Mouse (Mus musculus): Measurements from ENCODE around the gene Mrm2. TPM values are rescaled to one million over a fixed set of nuclear protein-coding genes. Genes with fewer than 3 reads are reported as not detected.
A peak's percentile ranks its signal among the peaks of the same experiment; 100 is the strongest.

Mrm2 gene
- total and polyA plus RNA-seq, 2 experiments from 2014 or later = 14.5 to 15.0 TPM

GRCm38 (mm10) chr5:140359930-140360674 lies 28.4 kb upstream of the Mrm2 start:
- no peak overlapping the region for H3K4me3 ChIP-seq (ENCODE audit: low read length)
- no peaks in the 10 kb centered on the region for H3K4me1 ChIP-seq (ENCODE audit: insufficient read depth, low read length)
- DNase-seq (ENCODE audit: low spot score) (no peak), ATAC-seq (no peak)
- H3K9ac ChIP-seq (replicated peaks; ENCODE audit: low read length) = no peak overlapping the region
- H3K9me3 ChIP-seq (ENCODE audit: low read length) = no peaks in the 10 kb centered on the region
- WGBS = 79% methylated on average over 14 of the region's 14 CpGs
- no peaks in the 10 kb centered on the region for H3K27me3 ChIP-seq (ENCODE audit: insufficient read depth, low read length)
- no peak overlapping the region for H3K4me2 ChIP-seq (ENCODE audit: low read depth, low read length)
- H3K27ac ChIP-seq = no peak overlapping the region
- H3K36me3 ChIP-seq (ENCODE audit: insufficient read depth, low read length) = peaks cover 12% of the 10 kb centered on the region; the same call in 1 of the 2 replicates
- no peak for TF ChIP-seq CTCF (IDR thresholded peaks at IDR 0.05; ENCODE audit: low read depth)

GRCm38 (mm10) chr5:140357466-140357865 lies 25.8 kb upstream of the Mrm2 start:
- H3K9me3 ChIP-seq (ENCODE audit: low read length) = no peaks in the 10 kb centered on the region
- H3K27me3 ChIP-seq (ENCODE audit: insufficient read depth, low read length) = no peaks in the 10 kb centered on the region
- no peak overlapping the region for H3K4me3 ChIP-seq (ENCODE audit: low read length)
- no peaks in the 10 kb centered on the region for H3K4me1 ChIP-seq (ENCODE audit: insufficient read depth, low read length)
- H3K36me3 ChIP-seq (ENCODE audit: insufficient read depth, low read length) = peaks cover 26% of the 10 kb centered on the region
- no peak for ATAC-seq
- no peak overlapping the region for H3K4me2 ChIP-seq (ENCODE audit: low read depth, low read length)
- DNase-seq (ENCODE audit: low spot score) = no peak
- H3K9ac ChIP-seq (replicated peaks; ENCODE audit: low read length) = no peak overlapping the region
- no peak for TF ChIP-seq CTCF (IDR thresholded peaks at IDR 0.05; ENCODE audit: low read depth)
- WGBS = 92% methylated on average over 3 of the region's 3 CpGs
- no peak overlapping the region for H3K27ac ChIP-seq

DNA sequence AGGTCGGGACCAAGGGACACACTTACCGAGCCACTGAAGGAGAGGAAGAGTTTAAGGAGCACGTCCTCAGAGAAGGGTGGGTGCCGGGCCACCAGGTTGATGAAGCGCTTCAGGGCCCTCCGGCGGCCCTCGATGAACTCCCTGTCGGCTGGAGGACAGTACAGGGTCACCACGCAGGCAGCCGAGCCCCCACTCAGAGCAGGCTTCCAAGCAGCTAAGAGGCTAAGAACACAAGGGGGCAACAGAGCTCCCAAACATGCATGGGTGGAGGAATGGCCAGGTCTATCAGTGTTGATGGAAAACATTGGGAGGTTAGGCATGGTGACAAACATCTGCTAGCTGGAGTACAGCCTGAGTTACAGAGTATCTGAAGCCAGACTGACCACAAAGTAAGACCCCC lies 24.2 kb upstream of the Mrm2 start:
- Histone ChIP-seq H3K4me2 (ENCODE audit: low read depth, low read length) (no peak overlapping the region), H3K27me3 (ENCODE audit: insufficient read depth, low read length) (no peaks in the 10 kb centered on the region), H3K9me3 (ENCODE audit: low read length) (no peaks in the 10 kb centered on the region), H3K9ac (replicated peaks; ENCODE audit: low read length) (no peak overlapping the region), H3K36me3 (ENCODE audit: insufficient read depth, low read length) (peaks cover 34% of the 10 kb centered on the region), H3K27ac (no peak overlapping the region), H3K4me3 (ENCODE audit: low read length) (no peak overlapping the region), H3K4me1 (ENCODE audit: insufficient read depth, low read length) (no peaks in the 10 kb centered on the region)
- peak; percentile 22 for TF ChIP-seq CTCF (IDR thresholded peaks at IDR 0.05; ENCODE audit: low read depth)
- DNase-seq (ENCODE audit: low spot score) (no peak), ATAC-seq (no peak)
- 82% methylated on average over 11 of the region's 11 CpGs for WGBS

GRCm38 (mm10) chr5:140352352-140352751 lies 20.7 kb upstream of the Mrm2 start:
- Histone ChIP-seq H3K4me3 (ENCODE audit: low read length) (no peak overlapping the region), H3K9ac (replicated peaks; ENCODE audit: low read length) (no peak overlapping the region), H3K27ac (no peak overlapping the region), H3K4me2 (ENCODE audit: low read depth, low read length) (no peak overlapping the region), H3K27me3 (ENCODE audit: insufficient read depth, low read length) (no peaks in the 10 kb centered on the region), H3K9me3 (ENCODE audit: low read length) (no peaks in the 10 kb centered on the region), H3K4me1 (ENCODE audit: insufficient read depth, low read length) (no peaks in the 10 kb centered on the region), H3K36me3 (ENCODE audit: insufficient read depth, low read length) (peaks cover 30% of the 10 kb centered on the region)
- 96% methylated on average over 6 of the region's 6 CpGs for WGBS
- ATAC-seq (no peak), DNase-seq (ENCODE audit: low spot score) (no peak)
- TF ChIP-seq CTCF (IDR thresholded peaks at IDR 0.05; ENCODE audit: low read depth) = no peak

GRCm38 (mm10) chr5:140350731-140351497 lies 19.2 kb upstream of the Mrm2 start:
- WGBS = 93% methylated on average over 8 of the region's 8 CpGs
- no peak for DNase-seq (ENCODE audit: low spot score)
- H3K4me2 ChIP-seq (ENCODE audit: low read depth, low read length) = no peak overlapping the region
- H3K9me3 ChIP-seq (ENCODE audit: low read length) = no peaks in the 10 kb centered on the region
- TF ChIP-seq CTCF (IDR thresholded peaks at IDR 0.05; ENCODE audit: low read depth) = no peak
- H3K4me1 ChIP-seq (ENCODE audit: insufficient read depth, low read length) = no peaks in the 10 kb centered on the region
- no peak overlapping the region for H3K4me3 ChIP-seq (ENCODE audit: low read length)
- no peak for ATAC-seq
- no peak overlapping the region for H3K27ac ChIP-seq
- H3K27me3 ChIP-seq (ENCODE audit: insufficient read depth, low read length) = no peaks in the 10 kb centered on the region
- no peak overlapping the region for H3K9ac ChIP-seq (replicated peaks; ENCODE audit: low read length)
- H3K36me3 ChIP-seq (ENCODE audit: insufficient read depth, low read length) = peaks cover 31% of the 10 kb centered on the region

DNA sequence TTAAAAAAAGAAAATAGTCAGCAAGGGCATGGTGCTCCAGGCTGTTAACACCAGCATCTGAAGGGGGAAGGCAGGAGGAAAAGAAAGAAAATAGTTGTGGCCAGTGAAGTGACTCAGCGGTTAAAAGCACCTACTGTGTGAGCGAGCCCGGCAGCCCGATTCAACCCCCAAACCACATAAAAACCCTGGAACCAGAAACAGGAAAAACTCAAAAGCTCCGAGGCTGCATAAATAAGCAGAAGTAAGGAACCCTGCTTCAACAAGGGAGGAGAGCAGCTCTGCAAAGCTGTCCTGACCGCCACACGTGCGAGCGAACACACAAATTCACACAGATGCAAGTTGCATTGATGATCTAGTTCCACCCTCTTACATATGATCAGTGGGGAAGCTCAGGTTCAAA lies 18.2 kb upstream of the Mrm2 start:
- ATAC-seq (no peak), DNase-seq (ENCODE audit: low spot score) (no peak)
- no peak for TF ChIP-seq CTCF (IDR thresholded peaks at IDR 0.05; ENCODE audit: low read depth)
- Histone ChIP-seq H3K36me3 (ENCODE audit: insufficient read depth, low read length) (peaks cover 36% of the 10 kb centered on the region), H3K27me3 (ENCODE audit: insufficient read depth, low read length) (no peaks in the 10 kb centered on the region), H3K4me2 (ENCODE audit: low read depth, low read length) (no peak overlapping the region), H3K27ac (no peak overlapping the region), H3K4me3 (ENCODE audit: low read length) (no peak overlapping the region), H3K9ac (replicated peaks; ENCODE audit: low read length) (no peak overlapping the region), H3K4me1 (ENCODE audit: insufficient read depth, low read length) (no peaks in the 10 kb centered on the region), H3K9me3 (ENCODE audit: low read length) (no peaks in the 10 kb centered on the region)
- 96% methylated on average over 9 of the region's 9 CpGs for WGBS

- Histone ChIP-seq H3K27me3 (ENCODE audit: insufficient read depth, low read length) (no peaks in the 10 kb centered on the region), H3K9me3 (ENCODE audit: low read length) (no peaks in the 10 kb centered on the region), H3K4me1 (ENCODE audit: insufficient read depth, low read length) (no peaks in the 10 kb centered on the region), H3K4me2 (ENCODE audit: low read depth, low read length) (no peak overlapping the region), H3K4me3 (ENCODE audit: low read length) (no peak overlapping the region), H3K9ac (replicated peaks; ENCODE audit: low read length) (no peak overlapping the region), H3K27ac (no peak overlapping the region), H3K36me3 (ENCODE audit: insufficient read depth, low read length) (peaks cover 24% of the 10 kb centered on the region)
- 83% methylated on average over 1 of the region's 1 CpGs for WGBS
- TF ChIP-seq CTCF (IDR thresholded peaks at IDR 0.05; ENCODE audit: low read depth) = no peak
- ATAC-seq = no peak
- no peak for DNase-seq (ENCODE audit: low spot score)
These were observed 14.4 kb upstream of the Mrm2 start for GRCm38 (mm10) chr5:140346050-140346449.

Data from hindbrain, postnatal 0 days (tissue).